Comparison of ENCODE assay signal across 8 mouse cellular contexts in genomic region chr9:106160426-106160825, GRCm38 (mm10). TPM values are rescaled to one million over a fixed set of nuclear protein-coding genes. Genes with fewer than 3 reads are reported as not detected.
DNase-seq lines count a peak whose midpoint lies in the region; ATAC-seq and TF ChIP-seq lines count a peak whose summit lies in the region.

No protein-coding gene starts in this region.

- H3K4me2 ChIP-seq in hindbrain, embryonic 15.5 days, result peak overlapping the region; percentile 65
- H3K4me2 ChIP-seq in midbrain, embryonic 12.5 days (replicated peaks), result peak overlapping the region; percentile 64

- 23% methylated on average over 5 of the region's 5 CpGs for whole genome bisulfite sequencing in kidney, adult 2 months
- 31% methylated on average over 5 of the region's 5 CpGs for WGBS in bone marrow, adult 2 months
- 40% methylated on average over 5 of the region's 5 CpGs for WGBS in hindbrain, embryonic 15.5 days
- 46% methylated on average over 5 of the region's 5 CpGs for WGBS in midbrain, embryonic 12.5 days

- peak overlapping the region; percentile 99 for H3K27ac ChIP-seq in kidney, adult 2 months (ENCODE audit: insufficient read depth, low read depth, low read length)
- H3K27ac ChIP-seq in bone marrow, adult 2 months (ENCODE audit: control insufficient read depth, insufficient read depth, low read depth, low read length, poor library complexity), result peak overlapping the region; percentile 88; the same call in 1 of the 2 replicates
- H3K27ac ChIP-seq in hindbrain, embryonic 15.5 days (replicated peaks), result peak overlapping the region; percentile 100
- H3K27ac ChIP-seq in midbrain, embryonic 12.5 days (replicated peaks), result peak overlapping the region; percentile 97

- H3K4me1 ChIP-seq in kidney, adult 2 months (ENCODE audit: control insufficient read depth, insufficient read depth, low read length), result peaks cover 19% of the 10 kb centered on the region; the same call in 1 of the 2 replicates
- H3K4me1 ChIP-seq in bone marrow, adult 2 months (ENCODE audit: control insufficient read depth, insufficient read depth, low read length), result no peaks in the 10 kb centered on the region
- H3K4me1 ChIP-seq in hindbrain, embryonic 15.5 days (replicated peaks), result peaks cover 26% of the 10 kb centered on the region
- H3K4me1 ChIP-seq in midbrain, embryonic 12.5 days, result peaks cover 22% of the 10 kb centered on the region

- H3K4me3 ChIP-seq in kidney, adult 2 months (ENCODE audit: insufficient read depth, low read depth, low read length), result peak overlapping the region; percentile 67
- peak overlapping the region; percentile 69 for H3K4me3 ChIP-seq in bone marrow, adult 2 months (replicated peaks; ENCODE audit: control insufficient read depth, low read depth, low read length)
- peak overlapping the region; percentile 65 for H3K4me3 ChIP-seq in hindbrain, embryonic 15.5 days
- peak overlapping the region; percentile 53 for H3K4me3 ChIP-seq in midbrain, embryonic 12.5 days

- no peaks in the 10 kb centered on the region for H3K36me3 ChIP-seq in kidney, adult 2 months (ENCODE audit: control insufficient read depth, insufficient read depth, low read length)
- no peaks in the 10 kb centered on the region for H3K36me3 ChIP-seq in hindbrain, embryonic 15.5 days
- H3K36me3 ChIP-seq in midbrain, embryonic 12.5 days, result no peaks in the 10 kb centered on the region

- ATAC-seq in hindbrain, embryonic 15.5 days (ENCODE audit: low FRiP score, low read depth), result no peak
- ATAC-seq in midbrain, embryonic 12.5 days (ENCODE audit: low FRiP score, low read depth), result no peak
- no peak; the same call in 1 of the 2 replicates for ATAC-seq in megakaryocyte-erythroid progenitor cell, adult 5-6 weeks (replicated peaks; ENCODE audit: low FRiP score, low TSS enrichment, poor library complexity, severe bottlenecking)

- no peaks in the 10 kb centered on the region for H3K9me3 ChIP-seq in hindbrain, embryonic 15.5 days
- no peaks in the 10 kb centered on the region for H3K9me3 ChIP-seq in midbrain, embryonic 12.5 days

- DNase-seq in kidney, adult 2 months, result no peak
- no peak for DNase-seq in kidney, postnatal 10 days
- DNase-seq in T-cell, adult 2 months (ENCODE audit: low spot score), result no peak
- DNase-seq in urinary bladder, postnatal 14 days (ENCODE audit: low spot score), result no peak

- no peak for TF ChIP-seq POLR2A in kidney, adult 2 months (IDR thresholded peaks at IDR 0.05; ENCODE audit: low read depth, low read length)
- TF ChIP-seq POLR2A in bone marrow, adult 2 months (IDR thresholded peaks at IDR 0.05; ENCODE audit: borderline replicate concordance, control insufficient read depth, low read depth, low read length), result no peak

- no peaks in the 10 kb centered on the region for H3K27me3 ChIP-seq in kidney, adult 2 months (replicated peaks; ENCODE audit: control insufficient read depth, insufficient read depth, low read length)
- no peaks in the 10 kb centered on the region for H3K27me3 ChIP-seq in hindbrain, embryonic 15.5 days
- H3K27me3 ChIP-seq in midbrain, embryonic 12.5 days, result no peaks in the 10 kb centered on the region

- TF ChIP-seq CTCF in kidney, adult 2 months (conservative IDR thresholded peaks at IDR 0.05; ENCODE audit: insufficient read depth, insufficient read length, low read depth, low read length), result no peak
- TF ChIP-seq CTCF in bone marrow, adult 2 months (IDR thresholded peaks at IDR 0.05; ENCODE audit: control insufficient read depth, insufficient read depth, low read length), result no peak

- H3K9ac ChIP-seq in hindbrain, embryonic 15.5 days, result peak overlapping the region; percentile 63
- peak overlapping the region; percentile 59 for H3K9ac ChIP-seq in midbrain, embryonic 12.5 days (replicated peaks)

RNA-seq across cellular contexts. Expression of gene Glyctk, which starts 2.5 kb away (rescaled TPM):
- 168 and 212 TPM in 2 replicates for polyA plus RNA-seq in kidney, adult 2 months (2012; rRNA removed)
- 0.99 and 1.9 TPM in 2 replicates for polyA plus RNA-seq in bone marrow, adult 2 months (2011; ENCODE audit: insufficient read depth, insufficient read length, low replicate concordance, missing spikeins)
- polyA plus RNA-seq in hindbrain, embryonic 15.5 days (2015; fragmentation: Nextera tagmentation; extraction: Ambion mirVana), result 2.8 TPM in 2 replicates
- 10.8 and 11.0 TPM in 2 replicates for polyA plus RNA-seq in midbrain, embryonic 12.5 days (2016; fragmentation: Nextera tagmentation; extraction: Ambion mirVana)
- total RNA-seq in megakaryocyte-erythroid progenitor cell, adult 5-6 weeks (2014; fragmentation: Nextera tagmentation), result 0.90 and 1.6 TPM in 2 replicates
- 1.5 and 3.0 TPM in 2 replicates for total RNA-seq in megakaryocyte-erythroid progenitor cell, adult 5-6 weeks (2017)

RNA-seq across cellular contexts. Expression of gene Wdr82, which starts 10.3 kb away (rescaled TPM):
- polyA plus RNA-seq in kidney, adult 2 months (2012; rRNA removed), result 37.6 and 38.9 TPM in 2 replicates
- 15.9 and 17.7 TPM in 2 replicates for polyA plus RNA-seq in bone marrow, adult 2 months (2011; ENCODE audit: insufficient read depth, insufficient read length, low replicate concordance, missing spikeins)
- 35.9 and 36.6 TPM in 2 replicates for polyA plus RNA-seq in hindbrain, embryonic 15.5 days (2015; fragmentation: Nextera tagmentation; extraction: Ambion mirVana)
- polyA plus RNA-seq in midbrain, embryonic 12.5 days (2016; fragmentation: Nextera tagmentation; extraction: Ambion mirVana), result 35.6 and 36.3 TPM in 2 replicates
- total RNA-seq in megakaryocyte-erythroid progenitor cell, adult 5-6 weeks (2014; fragmentation: Nextera tagmentation), result 65.2 and 70.8 TPM in 2 replicates
- total RNA-seq in megakaryocyte-erythroid progenitor cell, adult 5-6 weeks (2017), result 88.0 and 89.2 TPM in 2 replicates

RNA-seq across cellular contexts. Expression of gene Ppm1m, which starts 39.1 kb away (rescaled TPM):
- polyA plus RNA-seq in kidney, adult 2 months (2012; rRNA removed), result 28.5 and 32.6 TPM in 2 replicates
- 32.4 and 91.7 TPM in 2 replicates for polyA plus RNA-seq in bone marrow, adult 2 months (2011; ENCODE audit: insufficient read depth, insufficient read length, low replicate concordance, missing spikeins)
- polyA plus RNA-seq in hindbrain, embryonic 15.5 days (2015; fragmentation: Nextera tagmentation; extraction: Ambion mirVana), result 17.6 and 21.2 TPM in 2 replicates
- 31.9 and 39.1 TPM in 2 replicates for polyA plus RNA-seq in midbrain, embryonic 12.5 days (2016; fragmentation: Nextera tagmentation; extraction: Ambion mirVana)
- total RNA-seq in megakaryocyte-erythroid progenitor cell, adult 5-6 weeks (2014; fragmentation: Nextera tagmentation), result 15.4 and 21.4 TPM in 2 replicates
- total RNA-seq in megakaryocyte-erythroid progenitor cell, adult 5-6 weeks (2017), result 3.5 and 6.8 TPM in 2 replicates

RNA-seq across cellular contexts. Expression of gene Twf2, which starts 42.5 kb away (rescaled TPM):
- 24.4 and 29.7 TPM in 2 replicates for polyA plus RNA-seq in kidney, adult 2 months (2012; rRNA removed)
- polyA plus RNA-seq in bone marrow, adult 2 months (2011; ENCODE audit: insufficient read depth, insufficient read length, low replicate concordance, missing spikeins), result 21.7 and 63.2 TPM in 2 replicates
- polyA plus RNA-seq in hindbrain, embryonic 15.5 days (2015; fragmentation: Nextera tagmentation; extraction: Ambion mirVana), result 50.5 and 52.0 TPM in 2 replicates
- 53.1 and 58.0 TPM in 2 replicates for polyA plus RNA-seq in midbrain, embryonic 12.5 days (2016; fragmentation: Nextera tagmentation; extraction: Ambion mirVana)
- total RNA-seq in megakaryocyte-erythroid progenitor cell, adult 5-6 weeks (2014; fragmentation: Nextera tagmentation), result 11.4 and 15.5 TPM in 2 replicates
- total RNA-seq in megakaryocyte-erythroid progenitor cell, adult 5-6 weeks (2017), result 13.7 and 19.8 TPM in 2 replicates

Comparison
In these comparisons a context has a peak if more than half of its experiments do, and no peak if none do; other contexts are left out.
1. RNA of gene Glyctk, which starts 2.5 kb away (polyA plus RNA-seq): 168 to 212 TPM in kidney, adult 2 months; 10.8 to 11.0 TPM in midbrain, embryonic 12.5 days, 2.8 TPM in hindbrain, embryonic 15.5 days and 0.99 to 1.9 TPM in bone marrow, adult 2 months; every median in the first group is over 10 times any median in the second.
2. Peak in every context shown above with its lines, with median percentiles within 50 percentile points of each other: H3K27ac ChIP-seq and H3K4me3 ChIP-seq.